Mouse (Mus musculus) limb, embryonic 15.5 days (tissue): ENCODE data around the gene Vangl1. TPM values are rescaled to one million over a fixed set of nuclear protein-coding genes. Genes with fewer than 3 reads are reported as not detected.

Source experiments
- ATAC-seq: fragments of 200-750 bp; cut with Nextera tagmentation; 2 replicates; pipeline ENCODE4 v1.8.0; 2017; ENCODE audit warnings: low read depth, moderate TSS enrichment; ENCODE audit not compliant: insufficient number of reproducible peaks, low FRiP score, low TSS enrichment
- H3K27ac ChIP-seq: fragments of 300-500 bp; sonication (generic); 2 replicates; pipeline ENCODE4 v1.5.1; 2015; ENCODE audit warnings: moderate library complexity, mild to moderate bottlenecking, inconsistent platforms
- H3K27me3 ChIP-seq: fragments of 300-500 bp; sonication (generic); 2 replicates; pipeline ENCODE4 v1.6.1; 2015; ENCODE audit warnings: inconsistent platforms
- H3K36me3 ChIP-seq: fragments of 300-500 bp; sonication (generic); 2 replicates; pipeline ENCODE4 v1.6.1; 2015; ENCODE audit warnings: inconsistent platforms
- H3K4me1 ChIP-seq: fragments of 300-500 bp; sonication (generic); 2 replicates; pipeline ENCODE4 v1.6.1; 2015; ENCODE audit warnings: inconsistent platforms
- H3K4me2 ChIP-seq: fragments of 300-500 bp; sonication (generic); 2 replicates; pipeline ENCODE4 v1.6.1; 2015; ENCODE audit warnings: mild to moderate bottlenecking, inconsistent platforms
- H3K4me3 ChIP-seq: fragments of 300-500 bp; sonication (generic); 2 replicates; pipeline ENCODE4 v1.5.1; 2015; ENCODE audit warnings: mild to moderate bottlenecking, inconsistent platforms
- H3K9ac ChIP-seq: fragments of 300-500 bp; sonication (generic); 2 replicates; pipeline ENCODE4 v1.6.1; 2015; ENCODE audit warnings: inconsistent platforms
- H3K9me3 ChIP-seq: fragments of 300-500 bp; sonication (generic); 2 replicates; pipeline ENCODE4 v1.6.1; 2016; ENCODE audit warnings: inconsistent platforms
- WGBS: fragments of 180-500 bp; shearing (Covaris S2); methylation state at CpG from one replicate; pipeline ENCODE4 v1.1.7; 2015; 5-methylcytosine and 5-hydroxymethylcytosine counted together
- polyA plus RNA-seq: library from polyadenylated mRNA; unstranded; fragments of >200 nt; fragmentation: Nextera tagmentation; extraction: Ambion mirVana; gene quantifications from 2 replicates; pipeline ENCODE4 v1.2.1, GENCODE M21; 2015

Gene Vangl1
- polyA plus RNA-seq, 1 experiment from 2014 or later, result 22.8 TPM

DNA sequence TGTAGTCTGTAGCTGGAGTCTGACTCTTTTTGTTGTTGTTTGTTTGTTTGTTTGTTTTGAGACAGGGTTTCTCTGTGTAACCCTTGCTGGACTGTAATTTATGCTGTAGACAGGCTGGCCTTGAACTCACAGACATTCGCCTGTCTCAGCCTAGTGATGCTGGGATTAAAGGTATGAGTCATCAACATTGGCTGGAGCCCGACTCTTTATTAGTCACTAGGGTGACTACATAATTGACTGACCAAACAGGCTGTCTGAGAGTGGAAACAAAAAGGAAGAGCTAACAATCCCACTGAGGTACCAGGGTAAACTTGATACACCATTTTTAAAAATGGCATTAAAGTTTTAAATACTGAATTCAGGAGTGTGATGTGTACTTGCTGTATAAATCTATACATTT is 21.9 kb downstream of the Vangl1 start:
- Histone ChIP-seq H3K4me2 (no peak overlapping the region), H3K27me3 (no peaks in the 10 kb centered on the region), H3K4me1 (peaks cover 10% of the 10 kb centered on the region), H3K9me3 (no peaks in the 10 kb centered on the region), H3K27ac (no peak overlapping the region), H3K4me3 (no peak overlapping the region), H3K9ac (no peak overlapping the region), H3K36me3 (peaks cover 27% of the 10 kb centered on the region)
- WGBS, result 72% methylated on average over 2 of the region's 2 CpGs
- ATAC-seq, result no peak

DNA sequence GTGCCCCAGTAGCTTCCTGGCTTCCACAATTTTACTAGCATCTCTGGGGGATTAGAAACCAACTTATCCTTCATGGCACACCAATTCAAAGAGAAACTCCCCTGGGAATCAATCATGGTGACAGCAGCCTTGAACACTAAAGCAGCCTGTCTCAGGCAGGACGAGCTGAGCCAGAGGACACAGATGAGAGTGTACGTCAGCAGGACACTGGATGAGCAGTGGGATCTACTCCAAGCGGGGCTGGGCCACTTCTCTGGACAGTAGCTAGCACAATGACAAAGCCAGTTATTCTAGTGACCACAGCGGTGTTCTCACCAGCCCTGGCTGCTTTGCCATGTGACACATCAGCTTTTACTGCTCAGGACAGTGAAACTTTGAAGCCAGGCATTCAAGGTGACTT is 23.3 kb downstream of the Vangl1 start:
- Histone ChIP-seq H3K9me3 (no peaks in the 10 kb centered on the region), H3K27me3 (no peaks in the 10 kb centered on the region), H3K27ac (no peak overlapping the region), H3K4me1 (peaks cover 21% of the 10 kb centered on the region), H3K36me3 (peaks cover 27% of the 10 kb centered on the region), H3K4me2 (no peak overlapping the region), H3K9ac (no peak overlapping the region), H3K4me3 (no peak overlapping the region)
- 86% methylated on average over 4 of the region's 4 CpGs for WGBS
- no peak for ATAC-seq

DNA sequence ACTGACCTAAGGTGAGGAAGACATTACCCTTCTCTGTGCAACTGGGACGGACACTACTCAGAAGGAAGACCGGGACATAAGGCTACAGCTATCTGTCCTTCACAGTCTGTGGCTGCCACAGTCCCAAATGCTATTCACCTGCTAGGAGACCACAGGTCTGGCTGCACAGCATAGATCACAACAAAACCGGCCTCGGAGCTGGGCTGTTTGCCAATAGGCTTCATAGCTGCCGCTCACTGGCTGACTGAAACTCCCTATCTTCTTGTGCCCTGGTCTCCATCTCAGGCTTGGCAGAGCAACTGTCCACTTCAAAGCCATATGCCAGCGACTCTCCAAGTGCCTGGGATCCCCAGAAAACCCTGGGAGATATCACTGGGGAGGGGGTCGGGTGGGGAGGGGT is 23.7 kb downstream of the Vangl1 start:
- WGBS, result 77% methylated on average over 7 of the region's 7 CpGs
- Histone ChIP-seq H3K27me3 (no peaks in the 10 kb centered on the region), H3K4me2 (no peak overlapping the region), H3K27ac (no peak overlapping the region), H3K36me3 (peaks cover 25% of the 10 kb centered on the region), H3K4me1 (peaks cover 24% of the 10 kb centered on the region), H3K4me3 (no peak overlapping the region), H3K9me3 (no peaks in the 10 kb centered on the region), H3K9ac (no peak overlapping the region)
- no peak for ATAC-seq

DNA sequence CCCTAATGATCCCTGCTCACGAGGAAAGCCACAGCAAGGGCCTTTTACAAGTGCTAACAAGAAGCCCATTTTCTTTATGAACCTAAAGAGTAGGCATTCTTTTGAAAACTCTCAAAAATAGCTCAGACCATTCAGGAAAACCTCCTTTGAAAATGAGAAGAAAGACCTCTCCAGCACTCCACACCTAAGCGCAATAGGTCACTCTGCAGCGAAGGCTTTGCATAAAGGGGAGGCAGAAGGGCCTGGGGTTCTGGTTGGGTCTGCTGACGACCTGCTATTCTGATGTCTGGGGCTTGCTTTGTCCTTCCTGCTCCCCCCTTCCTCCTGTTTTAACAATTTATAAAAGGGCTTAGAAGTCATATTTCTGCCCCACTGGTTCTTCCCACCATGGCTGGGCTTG is 24.6 kb downstream of the Vangl1 start:
- H3K27ac ChIP-seq, result no peak overlapping the region
- no peak overlapping the region for H3K4me2 ChIP-seq
- H3K4me3 ChIP-seq, result no peak overlapping the region
- no peaks in the 10 kb centered on the region for H3K27me3 ChIP-seq
- no peaks in the 10 kb centered on the region for H3K9me3 ChIP-seq
- H3K9ac ChIP-seq, result no peak overlapping the region
- no peak for ATAC-seq
- 74% methylated on average over 4 of the region's 4 CpGs for WGBS
- peaks cover 24% of the 10 kb centered on the region for H3K36me3 ChIP-seq
- peaks cover 28% of the 10 kb centered on the region for H3K4me1 ChIP-seq

DNA sequence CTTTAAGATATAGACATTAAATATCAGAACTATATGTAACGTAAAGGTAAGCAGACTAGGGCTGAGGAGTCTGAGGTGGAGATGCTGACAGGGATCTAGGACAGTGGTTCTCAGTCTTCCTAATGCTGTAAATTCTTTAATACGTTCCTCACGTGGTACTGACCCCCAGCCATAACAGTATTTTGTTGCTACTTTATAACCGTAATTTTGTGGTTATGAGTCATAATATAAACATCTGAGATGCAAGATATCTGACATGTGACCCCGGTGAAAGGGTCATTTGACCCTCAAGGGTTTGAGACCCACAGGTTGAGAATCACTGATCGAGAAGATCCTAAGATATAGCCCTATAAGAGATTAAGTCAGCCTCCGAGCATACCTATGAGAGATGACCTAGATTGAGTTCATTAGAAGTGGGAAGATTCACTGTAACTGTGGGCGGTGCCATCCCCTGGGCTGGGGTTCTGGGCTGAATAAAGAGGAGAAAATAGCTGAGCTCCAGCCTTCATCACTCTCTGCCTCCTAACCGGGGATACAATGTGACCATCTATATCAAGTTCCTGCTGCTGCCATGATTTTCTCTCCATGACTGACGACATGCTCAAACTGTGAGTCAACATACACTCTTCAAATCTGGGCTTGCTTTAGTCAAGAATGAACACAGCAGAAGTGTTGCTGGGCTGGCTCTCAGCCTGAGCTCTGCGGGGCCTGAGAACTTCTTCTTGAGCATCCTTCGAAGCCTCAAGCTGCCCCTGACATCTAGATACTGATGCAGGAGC is 26.5 kb downstream of the Vangl1 start:
- WGBS, result 88% methylated on average over 12 of the region's 12 CpGs
- Histone ChIP-seq H3K36me3 (peaks cover 16% of the 10 kb centered on the region), H3K4me3 (no peak overlapping the region), H3K9ac (no peak overlapping the region), H3K9me3 (no peaks in the 10 kb centered on the region), H3K4me1 (peaks cover 32% of the 10 kb centered on the region), H3K4me2 (no peak overlapping the region), H3K27ac (no peak overlapping the region), H3K27me3 (no peaks in the 10 kb centered on the region)
- ATAC-seq, result no peak

DNA sequence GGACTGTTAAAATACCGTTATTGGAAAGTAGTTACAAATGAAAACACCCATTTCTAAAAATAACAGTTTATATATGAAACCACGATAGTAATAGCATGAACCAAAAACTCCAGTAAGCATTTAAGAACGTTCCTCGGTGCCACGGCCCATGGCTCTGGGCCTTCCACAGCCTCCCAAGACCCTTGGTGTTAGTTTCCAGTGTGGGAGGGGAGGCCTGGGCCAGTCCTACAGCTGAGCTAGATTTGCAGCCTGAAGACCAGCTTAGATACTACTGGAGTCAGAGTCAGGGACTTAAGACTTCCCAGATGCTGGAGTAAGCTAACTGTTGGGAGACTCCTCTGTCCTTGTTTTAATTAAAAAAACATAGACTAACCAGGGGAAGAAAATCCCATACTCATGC is 28.4 kb downstream of the Vangl1 start:
- Histone ChIP-seq H3K27ac (peak overlapping the region; percentile 76), H3K9me3 (no peaks in the 10 kb centered on the region), H3K4me3 (no peak overlapping the region), H3K4me1 (peaks cover 34% of the 10 kb centered on the region), H3K27me3 (no peaks in the 10 kb centered on the region), H3K36me3 (0 out of 2 replicates have a peak, but pooled peaks cover 4% of the 10 kb centered on the region), H3K4me2 (no peak overlapping the region), H3K9ac (no peak overlapping the region)
- peak; percentile 68 for ATAC-seq
- WGBS, result 34% methylated on average over 5 of the region's 5 CpGs

DNA sequence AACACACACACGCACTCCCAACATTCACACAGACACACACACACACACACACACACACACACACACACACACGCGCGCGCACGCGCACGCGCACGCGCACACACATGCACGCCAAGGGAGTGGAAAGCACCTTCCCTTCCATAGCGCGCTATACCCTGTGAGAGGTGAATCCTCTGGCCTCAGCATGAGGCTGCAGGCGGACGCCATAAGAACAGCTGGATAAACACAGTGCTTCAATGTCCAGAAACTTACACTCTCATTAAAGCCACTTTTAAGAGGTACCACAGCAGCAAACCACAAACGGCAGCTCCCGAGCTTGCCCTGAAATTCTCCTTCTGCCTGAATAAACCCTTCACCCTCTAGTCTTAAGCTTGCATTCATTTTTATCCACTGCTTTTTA is 28.8 kb downstream of the Vangl1 start:
- H3K4me3 ChIP-seq, result no peak overlapping the region
- no peaks in the 10 kb centered on the region for H3K9me3 ChIP-seq
- H3K9ac ChIP-seq, result no peak overlapping the region
- H3K4me1 ChIP-seq, result peaks cover 36% of the 10 kb centered on the region
- H3K27ac ChIP-seq, result peak overlapping the region; percentile 76
- H3K27me3 ChIP-seq, result no peaks in the 10 kb centered on the region
- H3K4me2 ChIP-seq, result no peak overlapping the region
- 0 out of 2 replicates have a peak, but pooled peaks cover 4% of the 10 kb centered on the region for H3K36me3 ChIP-seq
- ATAC-seq, result peak; percentile 75
- WGBS, result 63% methylated on average over 16 of the region's 18 CpGs

DNA sequence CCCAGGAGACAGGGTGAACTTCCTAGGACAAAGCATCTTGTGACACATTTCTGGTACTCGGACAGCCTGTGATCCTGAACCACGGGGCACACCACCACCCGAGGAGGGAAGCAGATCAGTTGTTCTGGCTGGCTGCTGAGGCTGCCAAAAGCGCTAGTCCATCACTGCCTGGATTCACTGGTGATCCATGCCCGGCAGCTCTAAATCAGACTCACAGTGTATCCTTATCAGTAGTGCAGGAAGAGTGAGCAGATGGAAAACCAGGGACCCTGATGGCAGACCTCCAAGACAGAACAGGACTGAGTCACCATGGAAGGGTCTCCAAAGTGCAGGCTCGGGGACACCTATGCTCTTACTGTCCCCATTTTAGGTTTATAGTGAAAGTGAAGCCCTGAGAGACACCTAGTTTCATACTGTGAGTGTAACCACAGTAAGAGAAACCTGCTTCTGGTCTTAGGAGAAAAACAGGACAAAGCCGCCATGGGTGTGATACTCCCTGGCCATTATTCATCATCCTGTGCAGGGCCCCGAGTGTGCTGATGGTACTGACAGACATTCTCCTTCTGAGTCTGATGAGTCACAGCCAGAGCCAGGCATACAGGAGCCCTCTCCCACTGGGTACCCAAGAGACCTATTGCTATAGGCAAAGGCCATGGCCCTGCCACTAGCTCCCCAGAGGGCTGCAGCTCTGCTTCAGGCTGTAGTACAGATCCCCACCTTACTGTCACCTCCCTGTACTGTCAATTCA is 30.2 kb downstream of the Vangl1 start:
- no peak overlapping the region for H3K27ac ChIP-seq
- no peak overlapping the region for H3K4me2 ChIP-seq
- no peaks in the 10 kb centered on the region for H3K27me3 ChIP-seq
- H3K9me3 ChIP-seq, result no peaks in the 10 kb centered on the region
- no peak for ATAC-seq
- WGBS, result 71% methylated on average over 8 of the region's 8 CpGs
- H3K9ac ChIP-seq, result no peak overlapping the region
- H3K4me3 ChIP-seq, result no peak overlapping the region
- peaks cover 45% of the 10 kb centered on the region for H3K4me1 ChIP-seq
- 0 out of 2 replicates have a peak, but pooled peaks cover 4% of the 10 kb centered on the region for H3K36me3 ChIP-seq

DNA sequence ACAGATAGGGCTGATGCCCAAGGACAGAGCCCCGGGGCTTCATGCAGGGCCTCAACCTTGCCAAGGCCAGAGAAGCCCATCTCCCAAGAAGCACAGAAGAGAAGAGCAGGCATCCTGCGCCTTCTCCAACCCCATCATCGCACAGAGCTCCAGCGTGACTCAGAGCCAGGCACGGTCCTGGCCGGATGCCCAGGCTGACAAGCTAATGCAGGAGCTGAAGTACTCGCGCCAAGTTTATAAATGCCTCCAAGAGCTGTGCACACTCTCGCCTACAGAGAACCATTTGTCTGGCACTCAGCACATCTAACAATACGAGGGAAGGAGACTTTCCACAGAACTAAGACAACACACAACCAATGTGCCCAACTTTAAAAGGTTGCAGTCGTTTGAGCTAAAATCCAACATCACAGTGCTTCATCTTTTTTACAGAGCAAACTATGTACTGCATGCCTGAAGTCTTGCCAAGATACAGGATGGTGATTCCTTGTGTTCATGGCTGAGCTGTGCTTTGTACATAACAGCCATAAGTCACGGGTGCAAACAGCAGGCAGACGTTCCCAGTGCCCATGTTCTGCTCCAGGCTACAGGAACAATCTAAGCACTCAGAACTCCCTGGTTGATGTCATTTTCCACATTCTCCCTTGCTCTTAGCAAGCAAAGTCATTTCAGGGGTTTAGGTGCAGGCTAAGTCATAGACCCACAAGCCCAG is 35.1 kb downstream of the Vangl1 start:
- Histone ChIP-seq H3K4me2 (no peak overlapping the region), H3K4me3 (no peak overlapping the region), H3K9ac (no peak overlapping the region), H3K36me3 (0 out of 2 replicates have a peak, but pooled peaks cover 10% of the 10 kb centered on the region), H3K27ac (peak overlapping the region; percentile 85), H3K27me3 (no peaks in the 10 kb centered on the region), H3K9me3 (no peaks in the 10 kb centered on the region), H3K4me1 (peaks cover 50% of the 10 kb centered on the region)
- 13% methylated on average over 13 of the region's 13 CpGs for WGBS
- peak; percentile 87 for ATAC-seq

DNA sequence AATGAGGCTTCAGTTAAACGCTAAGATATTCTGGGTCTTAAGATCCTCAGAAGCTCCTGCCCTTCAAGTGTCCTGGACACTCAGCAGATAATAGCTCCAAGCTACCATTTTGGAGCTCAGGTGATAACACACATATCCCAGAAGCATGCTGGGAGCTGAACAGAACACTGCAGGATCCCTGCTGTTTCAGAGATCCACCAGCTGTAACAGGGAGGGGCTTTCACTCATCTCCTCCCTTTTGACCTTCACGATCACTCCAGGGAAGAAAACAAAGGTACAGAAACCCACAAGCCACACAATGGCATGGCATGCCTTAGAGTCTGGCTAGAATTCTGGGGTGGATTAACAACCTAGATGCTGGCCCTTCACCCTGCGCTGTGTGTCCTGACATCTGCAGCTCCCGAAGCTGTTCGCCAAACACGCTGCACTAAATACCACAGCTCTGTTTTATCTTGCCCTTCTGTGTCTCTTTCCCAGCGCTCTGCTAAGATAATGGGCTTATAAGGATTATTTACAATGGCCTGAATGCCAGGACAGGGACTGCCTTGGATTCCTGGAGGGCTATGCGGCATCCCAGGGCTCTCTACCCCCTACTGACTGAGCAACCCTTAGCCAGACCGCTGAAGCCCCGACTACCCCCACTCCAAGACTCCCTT is 36.8 kb downstream of the Vangl1 start:
- H3K9ac ChIP-seq, result no peak overlapping the region
- no peaks in the 10 kb centered on the region for H3K27me3 ChIP-seq
- ATAC-seq, result no peak
- WGBS, result 36% methylated on average over 10 of the region's 10 CpGs
- no peak overlapping the region for H3K4me3 ChIP-seq
- H3K9me3 ChIP-seq, result no peaks in the 10 kb centered on the region
- peaks cover 21% of the 10 kb centered on the region for H3K36me3 ChIP-seq
- no peak overlapping the region for H3K27ac ChIP-seq
- H3K4me2 ChIP-seq, result no peak overlapping the region
- peaks cover 47% of the 10 kb centered on the region for H3K4me1 ChIP-seq

DNA sequence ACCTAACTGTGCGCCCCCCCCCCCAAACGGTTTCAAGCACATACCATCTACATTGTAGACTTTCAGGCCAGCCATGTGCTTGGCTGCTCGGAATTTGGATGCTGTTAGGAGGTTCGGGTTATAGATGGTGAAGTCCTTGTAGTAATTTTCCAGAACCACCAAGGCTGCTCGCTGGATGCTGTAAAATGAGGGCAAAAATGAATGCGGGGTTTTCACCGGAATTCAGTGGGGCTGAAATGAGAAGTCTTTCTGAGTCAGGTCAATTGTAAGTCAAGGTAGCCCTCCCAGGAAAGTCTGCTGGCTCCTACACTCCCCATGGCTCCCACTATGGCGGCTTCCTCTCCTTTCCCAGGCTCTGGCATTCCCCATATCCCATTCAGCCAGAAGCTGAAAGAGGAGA is 37.7 kb downstream of the Vangl1 start:
- 66% methylated on average over 8 of the region's 8 CpGs for WGBS
- Histone ChIP-seq H3K9me3 (no peaks in the 10 kb centered on the region), H3K27ac (no peak overlapping the region)

More for the DNA sequence above, 37.7 kb downstream of the Vangl1 start:
- no peak for ATAC-seq
- Histone ChIP-seq H3K4me1 (peaks cover 47% of the 10 kb centered on the region), H3K9ac (no peak overlapping the region), H3K27me3 (no peaks in the 10 kb centered on the region), H3K36me3 (peaks cover 25% of the 10 kb centered on the region), H3K4me2 (no peak overlapping the region), H3K4me3 (no peak overlapping the region)
